Mouse (Mus musculus): ENCODE measurements around the gene Diexf.

DNA sequence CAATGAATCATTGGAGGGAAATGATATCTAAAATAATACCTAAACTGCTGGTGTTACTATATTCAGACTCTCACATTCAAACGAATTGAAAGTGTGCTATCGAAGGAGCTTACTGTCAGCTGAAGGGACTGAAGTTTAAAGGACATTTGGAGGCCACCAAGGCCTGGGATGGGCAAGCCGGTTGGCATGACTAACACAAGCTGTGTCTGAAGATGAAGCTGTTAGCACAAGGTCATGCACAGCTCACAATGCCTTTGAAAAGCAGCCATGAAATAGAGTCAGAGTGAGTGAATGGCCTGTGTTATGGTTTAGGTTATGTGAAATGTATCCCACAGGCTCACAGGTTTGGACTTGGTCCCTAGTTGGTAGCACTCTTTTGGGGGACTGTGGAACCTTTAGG, 36.5 kb downstream of the Diexf start:
- TF ChIP-seq CTCF (IDR thresholded peaks at IDR 0.05; ENCODE audit: insufficient read depth, low read depth, low read length) (no peak), POLR2A (IDR thresholded peaks at IDR 0.05; ENCODE audit: insufficient read depth, low read depth, low read length) (no peak)

Measured in olfactory bulb, adult 2 months (tissue).